In the genomic region with DNA sequence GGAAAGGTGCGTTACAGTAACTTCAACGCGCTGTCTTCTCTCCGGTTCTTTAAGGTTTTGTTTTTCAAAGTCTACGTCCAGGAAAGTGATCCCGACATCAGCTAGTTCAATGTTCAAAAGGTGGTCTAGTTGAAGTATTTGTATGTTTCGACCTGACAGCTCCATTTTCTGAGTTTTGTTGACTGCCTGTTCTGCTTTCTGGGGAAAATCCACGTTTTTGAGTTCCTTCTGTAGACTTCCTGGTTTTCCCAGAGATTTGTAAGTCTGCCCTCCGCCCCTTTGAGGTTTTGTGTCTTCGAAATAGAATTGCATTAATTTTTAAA, we compare ENCODE assay signal across 8 mouse cellular contexts. TPM values are rescaled to one million over a fixed set of nuclear protein-coding genes. Genes with fewer than 3 reads are reported as not detected.
A peak's percentile ranks its signal among the peaks of the same experiment; 100 is the strongest.
DNase-seq lines count a peak whose midpoint lies in the region; ATAC-seq and TF ChIP-seq lines count a peak whose summit lies in the region.

No protein-coding gene starts in this region.

- peaks cover 14% of the 10 kb centered on the region for H3K4me1 ChIP-seq in lung, embryonic 15.5 days
- no peaks in the 10 kb centered on the region for H3K4me1 ChIP-seq in embryonic fibroblast, embryonic 13.5 days (ENCODE audit: control insufficient read depth, insufficient read depth, low read length)
- peaks cover 13% of the 10 kb centered on the region for H3K4me1 ChIP-seq in limb, embryonic 10.5 days
- H3K4me1 ChIP-seq in olfactory bulb, adult 2 months (ENCODE audit: control insufficient read depth, insufficient read depth, low read length): 0 out of 2 replicates have a peak, but pooled peaks cover 2% of the 10 kb centered on the region

- no peaks in the 10 kb centered on the region for H3K9me3 ChIP-seq in lung, embryonic 15.5 days
- no peaks in the 10 kb centered on the region for H3K9me3 ChIP-seq in limb, embryonic 10.5 days (replicated peaks)

- no peaks in the 10 kb centered on the region for H3K27me3 ChIP-seq in lung, embryonic 15.5 days
- H3K27me3 ChIP-seq in limb, embryonic 10.5 days (ENCODE audit: low read depth, poor library complexity, severe bottlenecking): no peaks in the 10 kb centered on the region

- no peak for ATAC-seq in lung, embryonic 15.5 days (ENCODE audit: borderline replicate concordance, extremely low read depth, low FRiP score, low TSS enrichment)

- 9% methylated on average over 10 of the region's 10 CpGs for WGBS in lung, embryonic 15.5 days
- 20% methylated on average over 10 of the region's 10 CpGs for WGBS in limb, embryonic 10.5 days
- 7% methylated on average over 10 of the region's 10 CpGs for WGBS in olfactory bulb, adult 2 months

- H3K4me3 ChIP-seq in lung, embryonic 15.5 days: peak overlapping the region; percentile 74
- peak overlapping the region; percentile 77 for H3K4me3 ChIP-seq in embryonic fibroblast, embryonic 13.5 days (ENCODE audit: insufficient read depth, low read length)
- H3K4me3 ChIP-seq in limb, embryonic 10.5 days: peak overlapping the region; percentile 95
- H3K4me3 ChIP-seq in olfactory bulb, adult 2 months (ENCODE audit: insufficient read depth, low read depth, low read length): peak overlapping the region; percentile 80

- peak overlapping the region; percentile 94 for H3K27ac ChIP-seq in lung, embryonic 15.5 days
- H3K27ac ChIP-seq in embryonic fibroblast, embryonic 13.5 days (ENCODE audit: insufficient read depth, low read length): peak overlapping the region; percentile 76
- H3K27ac ChIP-seq in limb, embryonic 10.5 days: peak overlapping the region; percentile 97
- peak overlapping the region; percentile 70; the same call in 1 of the 2 replicates for H3K27ac ChIP-seq in olfactory bulb, adult 2 months (ENCODE audit: insufficient read depth, low read depth, low read length)

- no peak for DNase-seq in lung, postnatal 25 days (ENCODE audit: low spot score)
- no peak for DNase-seq in limb, embryonic 10.5 days (ENCODE audit: low spot score)
- no peak for DNase-seq in frontal cortex, postnatal 25 days (ENCODE audit: low spot score in 2 of 2)
- no peak for DNase-seq in adrenal gland, postnatal 14 days
- DNase-seq in right cerebral cortex, postnatal 25 days: no peak

- TF ChIP-seq POLR2A in embryonic fibroblast, embryonic 13.5 days (IDR thresholded peaks at IDR 0.05; ENCODE audit: low read depth, low read length): no peak
- TF ChIP-seq POLR2A in olfactory bulb, adult 2 months (IDR thresholded peaks at IDR 0.05; ENCODE audit: insufficient read depth, low read depth, low read length): no peak

- no peak for TF ChIP-seq CTCF in embryonic fibroblast, embryonic 13.5 days (IDR thresholded peaks at IDR 0.05; ENCODE audit: borderline replicate concordance, insufficient read depth, low read length)
- TF ChIP-seq CTCF in olfactory bulb, adult 2 months (IDR thresholded peaks at IDR 0.05; ENCODE audit: insufficient read depth, low read depth, low read length): no peak

- peak overlapping the region; percentile 87 for H3K4me2 ChIP-seq in lung, embryonic 15.5 days

- no peaks in the 10 kb centered on the region for H3K36me3 ChIP-seq in lung, embryonic 15.5 days
- peaks cover 9% of the 10 kb centered on the region for H3K36me3 ChIP-seq in limb, embryonic 10.5 days

- H3K9ac ChIP-seq in lung, embryonic 15.5 days: peak overlapping the region; percentile 86

RNA-seq across cellular contexts. Expression of a gene that starts 0.4 kb away (rescaled TPM):
- polyA plus RNA-seq in lung, embryonic 15.5 days (2015; fragmentation: Nextera tagmentation; extraction: Ambion mirVana): 21.4 and 23.4 TPM in 2 replicates
- 27.7 and 29.5 TPM in 2 replicates for polyA plus RNA-seq in embryonic fibroblast, embryonic 13.5 days (2011; ENCODE audit: insufficient read length, low read depth, missing spikeins)
- 30.3 and 33.4 TPM in 2 replicates for polyA plus RNA-seq in limb, embryonic 10.5 days (2016; fragmentation: Nextera tagmentation; extraction: Ambion mirVana)
- not detected in 2 replicates for polyA plus RNA-seq in olfactory bulb, adult 2 months (2012; ENCODE audit: insufficient read depth, insufficient read length, low replicate concordance, missing spikeins)
- total RNA-seq in adrenal gland, postnatal 14 days (2021): 28.2 and 30.0 TPM in 2 replicates
